Mouse (Mus musculus): ENCODE data around the gene Tbc1d9b.

The Tbc1d9b gene

GRCm38 (mm10) chr11:50210505-50211151, 79.4 kb downstream of the Tbc1d9b start, which contains the start of the genes Sqstm1 and Mgat4b:
Gene Sqstm1 (minus strand): TSS chr11:50210827.
Gene Mgat4b (plus strand): TSS chr11:50210890.
- peak; percentile 89 for DNase-seq (ENCODE audit: low read depth)

- DNase-seq (ENCODE audit: low read depth), result peak; percentile 50
These were observed 80.3 kb downstream of the Tbc1d9b start for GRCm38 (mm10) chr11:50211322-50212059.

GRCm38 (mm10) chr11:50212060-50212739, 81.0 kb downstream of the Tbc1d9b start:
- no peak for DNase-seq (ENCODE audit: low read depth)

- peak; percentile 83 for DNase-seq (ENCODE audit: low read depth)
These were observed 81.9 kb downstream of the Tbc1d9b start for GRCm38 (mm10) chr11:50212848-50213758.

- no peak for DNase-seq (ENCODE audit: low read depth)
These were observed 83.4 kb downstream of the Tbc1d9b start for GRCm38 (mm10) chr11:50214631-50215030.

GRCm38 (mm10) chr11:50215633-50216032, 84.4 kb downstream of the Tbc1d9b start:
- no peak for DNase-seq (ENCODE audit: low read depth)

GRCm38 (mm10) chr11:50216724-50217366, 85.6 kb downstream of the Tbc1d9b start:
- no peak for DNase-seq (ENCODE audit: low read depth)

GRCm38 (mm10) chr11:50217811-50218210, 86.6 kb downstream of the Tbc1d9b start:
- no peak for DNase-seq (ENCODE audit: low read depth)

- DNase-seq (ENCODE audit: low read depth), result no peak
These were observed 88.6 kb downstream of the Tbc1d9b start for GRCm38 (mm10) chr11:50219833-50220232.

All from induced T-regulatory cell, adult 2 months (primary cell).